Mouse (Mus musculus) MEL (cell line): ENCODE data around the gene En2.

Experiments used
- CTCF ChIP-seq, 3 experiments: IDR thresholded peaks in 2 of 3; conservative IDR thresholded peaks in 1 of 3; 2 replicates each; pipeline ENCODE4 v1.5.1; 2011 to 2012; ENCODE audit warnings: low read length in 3 of 3, low read depth in 2 of 3, mild to moderate bottlenecking in 2 of 3, improper control_type of control experiment in 1 of 3, inconsistent platforms in 1 of 3, mixed read lengths in 1 of 3, moderate library complexity in 1 of 3; ENCODE audit not compliant: control insufficient read depth in 1 of 3, insufficient read depth in 1 of 3, poor library complexity in 1 of 3, severe bottlenecking in 1 of 3
- NELFE ChIP-seq: IDR thresholded peaks from 2 replicates; pipeline ENCODE4 v1.6.1; 2011; ENCODE audit warnings: low read depth, low read length, improper control_type of control experiment
- POLR2A ChIP-seq, 2 experiments: IDR thresholded peaks; 2 replicates each; pipeline ENCODE4 v1.6.1; 2011 to 2012; ENCODE audit warnings: low read length in 2 of 2, mild to moderate bottlenecking in 2 of 2, control low read depth in 1 of 2, improper control_type of control experiment in 1 of 2, low read depth in 1 of 2, moderate library complexity in 1 of 2; ENCODE audit not compliant: control insufficient read depth in 1 of 2, insufficient read depth in 1 of 2, poor library complexity in 1 of 2
- TAL1 ChIP-seq: IDR thresholded peaks from 2 replicates; pipeline ENCODE4 v1.6.1; 2012; ENCODE audit warnings: mild to moderate bottlenecking, inconsistent platforms, low read length, moderate library complexity, mixed read lengths

DNA sequence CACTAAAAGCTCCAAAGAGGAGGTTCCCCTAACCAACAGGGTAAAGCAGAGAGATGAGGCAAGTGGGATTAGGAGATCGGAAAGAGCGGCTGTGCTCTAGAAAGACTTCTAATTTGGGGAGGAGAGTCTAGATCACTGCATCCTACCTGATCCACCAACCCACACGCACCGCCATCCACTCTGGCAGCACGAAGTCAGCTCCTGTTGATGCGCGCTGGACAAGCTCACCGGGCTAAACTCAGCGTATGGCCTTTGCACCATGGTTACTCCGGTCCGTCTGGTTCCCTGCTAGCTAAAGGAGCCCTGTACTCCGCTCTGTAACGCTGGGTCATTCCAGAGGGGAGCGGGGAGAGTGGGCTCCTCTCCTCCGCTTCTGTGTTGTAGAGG lies 6.4 kb upstream of the En2 start:
- no peak for TF ChIP-seq TAL1
- TF ChIP-seq NELFE, result no peak
- TF ChIP-seq CTCF (IDR thresholded peaks at IDR 0.05 in 2 of 3, conservative IDR thresholded peaks at IDR 0.05 in 1 of 3; ENCODE audit: control insufficient read depth in 1 of 3, insufficient read depth in 1 of 3, low read depth in 2 of 3, low read length in 3 of 3, poor library complexity in 1 of 3, severe bottlenecking in 1 of 3), result no peak
- no peak for TF ChIP-seq POLR2A (IDR thresholded peaks at IDR 0.05; ENCODE audit: control insufficient read depth in 1 of 2, insufficient read depth in 1 of 2, low read depth in 1 of 2, low read length in 2 of 2, poor library complexity in 1 of 2)
